Mouse (Mus musculus): ENCODE data around the gene Ebf1.

Gene Ebf1

GRCm38 (mm10) chr11:44777331-44778310 is 160.5 kb downstream of the Ebf1 start:
- no peak for DNase-seq (ENCODE audit: low spot score in 2 of 2)

GRCm38 (mm10) chr11:44779030-44779429 is 161.9 kb downstream of the Ebf1 start:
- no peak for DNase-seq (ENCODE audit: low spot score in 2 of 2)

- no peak for DNase-seq (ENCODE audit: low spot score in 2 of 2)
Measured at GRCm38 (mm10) chr11:44784255-44785029, 167.3 kb downstream of the Ebf1 start.

GRCm38 (mm10) chr11:44785063-44785462 is 167.9 kb downstream of the Ebf1 start:
- DNase-seq (ENCODE audit: low spot score in 2 of 2), result no peak

GRCm38 (mm10) chr11:44785479-44785878 is 168.4 kb downstream of the Ebf1 start:
- DNase-seq (ENCODE audit: low spot score in 2 of 2), result no peak

- DNase-seq (ENCODE audit: low spot score in 2 of 2), result no peak
Measured at GRCm38 (mm10) chr11:44788003-44788402, 170.9 kb downstream of the Ebf1 start.

- DNase-seq (ENCODE audit: low spot score in 2 of 2), result no peak
Measured at GRCm38 (mm10) chr11:44792816-44793215, 175.7 kb downstream of the Ebf1 start.

GRCm38 (mm10) chr11:44794883-44795282 is 177.8 kb downstream of the Ebf1 start:
- no peak for DNase-seq (ENCODE audit: low spot score in 2 of 2)

- DNase-seq (ENCODE audit: low spot score in 2 of 2), result no peak
Measured at GRCm38 (mm10) chr11:44795767-44796166, 178.7 kb downstream of the Ebf1 start.

- DNase-seq (ENCODE audit: low spot score in 2 of 2), result no peak
Measured at GRCm38 (mm10) chr11:44798270-44798669, 181.2 kb downstream of the Ebf1 start.

- DNase-seq (ENCODE audit: low spot score in 2 of 2), result no peak
Measured at GRCm38 (mm10) chr11:44804046-44804445, 186.9 kb downstream of the Ebf1 start.

- DNase-seq (ENCODE audit: low spot score in 2 of 2), result peak; percentile 3 to 11
Measured at GRCm38 (mm10) chr11:44806589-44806988, 189.5 kb downstream of the Ebf1 start.

- DNase-seq (ENCODE audit: low spot score in 2 of 2), result no peak
Measured at GRCm38 (mm10) chr11:44808855-44809546, 191.9 kb downstream of the Ebf1 start.

- DNase-seq (ENCODE audit: low spot score in 2 of 2), result no peak
Measured at GRCm38 (mm10) chr11:44811007-44811406, 193.9 kb downstream of the Ebf1 start.

- no peak for DNase-seq (ENCODE audit: low spot score in 2 of 2)
Measured at GRCm38 (mm10) chr11:44812193-44812746, 195.2 kb downstream of the Ebf1 start.

- no peak for DNase-seq (ENCODE audit: low spot score in 2 of 2)
Measured at GRCm38 (mm10) chr11:44813534-44813933, 196.4 kb downstream of the Ebf1 start.

GRCm38 (mm10) chr11:44814847-44815246 is 197.7 kb downstream of the Ebf1 start:
- no peak for DNase-seq (ENCODE audit: low spot score in 2 of 2)

- no peak for DNase-seq (ENCODE audit: low spot score in 2 of 2)
Measured at GRCm38 (mm10) chr11:44815991-44816390, 198.9 kb downstream of the Ebf1 start.

GRCm38 (mm10) chr11:44822312-44822711 is 205.2 kb downstream of the Ebf1 start:
- no peak for DNase-seq (ENCODE audit: low spot score in 2 of 2)

GRCm38 (mm10) chr11:44832227-44832939 is 215.3 kb downstream of the Ebf1 start:
- no peak for DNase-seq (ENCODE audit: low spot score in 2 of 2)

GRCm38 (mm10) chr11:44832940-44833254 is 215.8 kb downstream of the Ebf1 start:
- DNase-seq (ENCODE audit: low spot score in 2 of 2), result no peak
